Mouse (Mus musculus) liver, postnatal 0 days (tissue): Measurements from ENCODE around the gene Cnot6. TPM values are rescaled to one million over a fixed set of nuclear protein-coding genes. Genes with fewer than 3 reads are reported as not detected.

ENCODE experiments used
- ATAC-seq: fragments of 200-750 bp; cut with Nextera tagmentation; 2 replicates; pipeline ENCODE4 v1.8.0; 2017; ENCODE audit warnings: mild to moderate bottlenecking, moderate library complexity
- DNase-seq: peaks from one replicate; pipeline ENCODE4 v3.0.0-alpha.2; 2016
- H3K27ac ChIP-seq: fragments of 300-500 bp; sonication (generic); 2 replicates; pipeline ENCODE4 v1.5.1; 2014; ENCODE audit warnings: antibody characterized with exemption, moderate library complexity, mild to moderate bottlenecking, low read depth
- H3K27me3 ChIP-seq: fragments of 300-500 bp; sonication (generic); 2 replicates; pipeline ENCODE4 v1.6.1; 2014; ENCODE audit warnings: low read length, control low read depth, mixed read lengths; ENCODE audit not compliant: insufficient read depth
- H3K36me3 ChIP-seq: fragments of 300-500 bp; sonication (generic); replicated peaks from 2 replicates; pipeline ENCODE4 v1.6.1; 2014; ENCODE audit warnings: mild to moderate bottlenecking, control low read depth, low read length, moderate library complexity, mixed read lengths; ENCODE audit not compliant: insufficient read depth
- H3K4me1 ChIP-seq: fragments of 300-500 bp; sonication (generic); 2 replicates; pipeline ENCODE4 v1.6.1; 2014; ENCODE audit warnings: antibody characterized with exemption, mild to moderate bottlenecking, control low read depth; ENCODE audit not compliant: insufficient read depth
- H3K4me2 ChIP-seq: fragments of 300-500 bp; sonication (generic); 2 replicates; pipeline ENCODE4 v1.6.1; 2014; ENCODE audit warnings: low read depth, mild to moderate bottlenecking, low read length, moderate library complexity, mixed read lengths
- H3K4me3 ChIP-seq: fragments of 300-500 bp; sonication (generic); 2 replicates; pipeline ENCODE4 v1.5.1; 2014; ENCODE audit warnings: low read depth, low read length
- H3K9ac ChIP-seq: fragments of 300-500 bp; sonication (generic); replicated peaks from 2 replicates; pipeline ENCODE4 v1.6.1; 2014; ENCODE audit warnings: mild to moderate bottlenecking, moderate library complexity
- H3K9me3 ChIP-seq: fragments of 300-500 bp; sonication (generic); 2 replicates; pipeline ENCODE4 v1.6.1; 2016; ENCODE audit warnings: mild to moderate bottlenecking, control low read depth, low read length, mixed read lengths
- CTCF ChIP-seq: sonication (generic); IDR thresholded peaks from 2 replicates; pipeline ENCODE4 v1.5.1; 2016; ENCODE audit warnings: antibody characterized with exemption, low read depth
- EP300 ChIP-seq: IDR thresholded peaks from 2 replicates; pipeline ENCODE4 v1.6.1; 2016; ENCODE audit warnings: antibody characterized with exemption, low read depth, mild to moderate bottlenecking
- WGBS: fragments of 180-500 bp; shearing (Covaris S2); extraction: QIAGEN DNeasy Blood & Tissue Kit; methylation state at CpG from one replicate; pipeline ENCODE4 v1.1.7; 2014; ENCODE audit not compliant: insufficient replicate concordance; 5-methylcytosine and 5-hydroxymethylcytosine counted together
- polyA plus RNA-seq: library from polyadenylated mRNA; unstranded; fragments of >200 nt; fragmentation: Nextera tagmentation; extraction: Ambion mirVana; gene quantifications from 2 replicates; pipeline ENCODE4 v1.2.1, GENCODE M21; 2015

The Cnot6 gene
- polyA plus RNA-seq, 1 experiment from 2014 or later: 18.1 TPM

DNA sequence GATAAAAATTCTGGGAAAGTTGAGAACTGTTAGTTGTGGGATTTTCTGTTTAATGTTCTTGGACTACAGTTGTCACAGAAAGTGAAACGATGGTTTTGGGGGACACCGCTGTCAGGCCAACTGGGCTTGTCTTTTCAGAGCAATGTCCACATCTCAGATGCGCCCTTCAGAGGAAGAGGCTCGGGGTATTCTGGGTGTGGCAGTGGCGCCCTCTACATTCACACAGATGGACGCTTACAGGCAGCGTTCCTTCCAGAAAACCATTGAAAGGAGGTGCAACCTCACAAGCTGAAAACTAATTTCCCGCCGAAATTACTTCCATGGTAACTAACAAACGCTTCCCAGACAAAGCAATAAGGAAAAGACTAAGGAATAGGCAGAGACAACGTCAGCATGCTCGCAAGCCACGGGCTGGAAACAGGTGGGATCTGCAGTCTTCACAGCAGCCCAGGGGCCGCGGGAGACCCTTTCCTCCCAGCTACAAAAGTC lies 50.2 kb downstream of the Cnot6 start:
- TF ChIP-seq CTCF (peak; percentile 33), EP300 (no peak)
- no peak overlapping the region for H3K4me2 ChIP-seq
- H3K27me3 ChIP-seq: no peaks in the 10 kb centered on the region
- H3K36me3 ChIP-seq: no peaks in the 10 kb centered on the region
- peaks cover 16% of the 10 kb centered on the region for H3K4me1 ChIP-seq
- WGBS: 45% methylated on average over 15 of the region's 15 CpGs
- no peak overlapping the region for H3K27ac ChIP-seq
- no peak overlapping the region for H3K4me3 ChIP-seq
- DNase-seq (no peak), ATAC-seq (no peak)
- H3K9ac ChIP-seq: no peak overlapping the region
- H3K9me3 ChIP-seq: no peaks in the 10 kb centered on the region

- 69% methylated on average over 7 of the region's 7 CpGs for WGBS
- no peak overlapping the region for H3K4me2 ChIP-seq
- H3K9me3 ChIP-seq: no peaks in the 10 kb centered on the region
- TF ChIP-seq CTCF (no peak), EP300 (no peak)
- peaks cover 16% of the 10 kb centered on the region for H3K4me1 ChIP-seq
- ATAC-seq (no peak), DNase-seq (no peak)
- no peak overlapping the region for H3K9ac ChIP-seq
- H3K36me3 ChIP-seq: no peaks in the 10 kb centered on the region
- H3K27me3 ChIP-seq: no peaks in the 10 kb centered on the region
- peak overlapping the region; percentile 64 for H3K27ac ChIP-seq
- no peak overlapping the region for H3K4me3 ChIP-seq
Observed at GRCm38 (mm10) chr11:49659470-49659799, 53.1 kb downstream of the Cnot6 start.

DNA sequence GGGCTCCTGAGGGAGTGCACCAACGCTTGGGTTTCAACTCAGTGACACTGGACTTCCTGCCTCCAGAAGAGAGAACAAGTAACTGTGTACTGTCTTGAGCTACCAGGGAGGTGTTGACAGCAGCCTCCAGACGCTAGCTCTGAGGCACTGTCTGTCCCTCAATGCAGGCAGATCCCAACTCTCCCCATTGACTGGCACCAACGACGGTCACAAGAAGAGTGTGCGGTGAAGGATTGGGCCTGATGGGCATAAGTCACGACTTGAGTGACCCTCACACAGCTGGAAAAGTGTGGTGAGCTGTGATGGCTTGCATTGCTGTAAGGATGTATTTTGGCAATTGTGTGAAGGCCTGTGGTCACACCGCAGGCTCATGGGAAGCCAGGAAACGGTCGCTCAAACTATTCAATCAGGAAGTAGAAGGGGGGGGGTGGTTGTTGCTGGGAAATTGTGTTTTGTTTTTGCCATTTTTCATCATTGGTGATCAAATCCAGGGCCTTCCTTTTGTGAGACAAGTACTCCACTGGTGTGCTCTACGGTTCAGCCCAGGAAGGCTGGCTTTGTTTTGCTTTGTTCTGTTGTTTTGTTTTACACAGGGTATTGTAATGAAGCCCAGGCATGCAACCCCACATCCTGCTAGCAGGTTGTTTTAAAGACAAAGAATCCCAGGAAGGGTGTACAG lies 53.6 kb downstream of the Cnot6 start:
- H3K4me3 ChIP-seq: no peak overlapping the region
- no peak for TF ChIP-seq EP300
- TF ChIP-seq CTCF: no peak
- ATAC-seq: peak; percentile 43
- H3K27ac ChIP-seq: peak overlapping the region; percentile 64
- no peak overlapping the region for H3K9ac ChIP-seq
- H3K9me3 ChIP-seq: no peaks in the 10 kb centered on the region
- no peak overlapping the region for H3K4me2 ChIP-seq
- no peak for DNase-seq
- H3K27me3 ChIP-seq: no peaks in the 10 kb centered on the region
- no peaks in the 10 kb centered on the region for H3K36me3 ChIP-seq
- 29% methylated on average over 10 of the region's 10 CpGs for WGBS
- peaks cover 16% of the 10 kb centered on the region for H3K4me1 ChIP-seq

- no peak for DNase-seq
- peak overlapping the region; percentile 64; the same call in 1 of the 2 replicates for H3K27ac ChIP-seq
- peaks cover 18% of the 10 kb centered on the region for H3K4me1 ChIP-seq
Observed at GRCm38 (mm10) chr11:49658065-49658464, 54.5 kb downstream of the Cnot6 start.

DNA sequence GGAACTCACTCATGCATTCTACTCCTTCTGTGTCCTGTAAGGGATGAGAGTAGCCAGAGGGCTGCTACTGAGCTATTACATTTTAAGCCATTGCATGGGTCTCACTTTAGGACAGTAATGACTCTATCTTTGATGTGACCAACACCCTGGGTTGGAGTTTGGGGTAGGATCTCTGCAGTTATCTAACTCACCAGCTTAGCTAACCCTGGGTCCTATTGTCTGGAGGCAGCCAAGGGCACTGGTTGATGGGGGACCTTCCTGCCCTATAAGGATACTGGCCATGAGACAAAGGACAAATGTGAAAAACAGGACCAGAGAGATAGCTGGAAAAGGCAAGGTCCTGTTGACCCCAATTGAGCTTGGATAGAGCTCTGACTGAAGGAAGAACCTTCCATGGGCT lies 57.0 kb downstream of the Cnot6 start:
- TF ChIP-seq EP300 (no peak), CTCF (no peak)
- Histone ChIP-seq H3K27ac (no peak overlapping the region), H3K4me3 (no peak overlapping the region), H3K9me3 (no peaks in the 10 kb centered on the region), H3K27me3 (no peaks in the 10 kb centered on the region), H3K4me2 (no peak overlapping the region), H3K36me3 (no peaks in the 10 kb centered on the region), H3K4me1 (peaks cover 34% of the 10 kb centered on the region), H3K9ac (no peak overlapping the region)
- DNase-seq: no peak
- no peak for ATAC-seq

More at GRCm38 (mm10) chr11:49658065-49658464, 54.5 kb downstream of the Cnot6 start:
- no peak overlapping the region for H3K4me2 ChIP-seq
- H3K27me3 ChIP-seq: no peaks in the 10 kb centered on the region
- 50% methylated on average over 4 of the region's 4 CpGs for WGBS
- no peak overlapping the region for H3K4me3 ChIP-seq
- 0 out of 2 replicates have a peak, but pooled peaks have one; percentile 36 for ATAC-seq
- no peaks in the 10 kb centered on the region for H3K36me3 ChIP-seq
- H3K9me3 ChIP-seq: no peaks in the 10 kb centered on the region
- no peak overlapping the region for H3K9ac ChIP-seq
- TF ChIP-seq EP300: no peak
- no peak for TF ChIP-seq CTCF

- Histone ChIP-seq H3K27me3 (no peaks in the 10 kb centered on the region), H3K4me1 (peaks cover 36% of the 10 kb centered on the region), H3K9me3 (no peaks in the 10 kb centered on the region), H3K27ac (no peak overlapping the region), H3K9ac (no peak overlapping the region), H3K36me3 (no peaks in the 10 kb centered on the region), H3K4me3 (no peak overlapping the region), H3K4me2 (no peak overlapping the region)
- 87% methylated on average over 5 of the region's 5 CpGs for WGBS
- ATAC-seq (no peak), DNase-seq (no peak)
- TF ChIP-seq CTCF: no peak
- TF ChIP-seq EP300: no peak
Observed at GRCm38 (mm10) chr11:49654651-49655050, 57.9 kb downstream of the Cnot6 start.
